Mouse (Mus musculus): Measurements from ENCODE around the gene Mettl7b.

DNA sequence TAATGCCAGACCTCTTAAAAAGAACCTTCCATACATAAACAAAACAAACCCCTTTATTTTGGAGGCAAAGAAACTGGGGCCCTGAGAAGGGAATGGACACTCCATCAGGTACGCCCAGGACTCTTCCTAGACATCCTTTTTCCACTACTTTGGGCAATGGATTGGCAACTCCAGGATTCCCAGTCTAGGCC lies 38.1 kb downstream of the Mettl7b start, which contains the start of gene Rdh5:
- TF ChIP-seq EP300 (optimal IDR thresholded peaks at IDR 0.05): no peak
- no peak for TF ChIP-seq CTCF (IDR thresholded peaks at IDR 0.05; ENCODE audit: low read depth)
